ENCODE assay signal across 18 mouse cellular contexts in genomic region chr19:10046983-10047382, GRCm38 (mm10). TPM values are rescaled to one million over a fixed set of nuclear protein-coding genes. Genes with fewer than 3 reads are reported as not detected.
A peak's percentile ranks its signal among the peaks of the same experiment; 100 is the strongest.
DNase-seq lines count a peak whose midpoint lies in the region; ATAC-seq lines count a peak whose summit lies in the region.
"Had no signal": no experiment of that assay in that cellular context is flagged by ENCODE, and none has a peak within 500 bp of the region (broad histone marks: within the 10 kb centered on the region; RNA-seq: fewer than 3 reads in every experiment).

No protein-coding gene starts in this region.

- no peak overlapping the region for H3K9ac ChIP-seq in embryonic facial prominence, embryonic 14.5 days (ENCODE audit: low read depth, low read length)
- peak overlapping the region; percentile 3; the same call in 1 of the 2 replicates for H3K9ac ChIP-seq in heart, embryonic 16.5 days (ENCODE audit: low read length)
- H3K9ac ChIP-seq: hindbrain, embryonic 15.5 days; liver, embryonic 12.5 days; midbrain, embryonic 13.5 days had no signal

- H3K36me3 ChIP-seq in embryonic facial prominence, embryonic 14.5 days (ENCODE audit: control insufficient read depth, insufficient read depth, low read length): no peaks in the 10 kb centered on the region
- H3K36me3 ChIP-seq in embryonic facial prominence, embryonic 10.5 days (replicated peaks): no peaks in the 10 kb centered on the region
- H3K36me3 ChIP-seq in heart, embryonic 16.5 days (ENCODE audit: control insufficient read depth, insufficient read depth): no peaks in the 10 kb centered on the region; the same call in 1 of the 2 replicates
- H3K36me3 ChIP-seq: hindbrain, embryonic 15.5 days; limb, embryonic 10.5 days; liver, embryonic 12.5 days; midbrain, embryonic 13.5 days had no signal

- no peak overlapping the region for H3K27ac ChIP-seq in embryonic facial prominence, embryonic 14.5 days (replicated peaks; ENCODE audit: low read depth, low read length)
- H3K27ac ChIP-seq in embryonic facial prominence, embryonic 10.5 days (replicated peaks): no peak overlapping the region
- H3K27ac ChIP-seq in heart, embryonic 16.5 days (ENCODE audit: low read length): peak overlapping the region; percentile 44
- H3K27ac ChIP-seq: hindbrain, embryonic 15.5 days; limb, embryonic 10.5 days; liver, embryonic 12.5 days; midbrain, embryonic 13.5 days had no signal

- H3K9me3 ChIP-seq in embryonic facial prominence, embryonic 14.5 days (ENCODE audit: control insufficient read depth, low read length): no peaks in the 10 kb centered on the region
- no peaks in the 10 kb centered on the region for H3K9me3 ChIP-seq in embryonic facial prominence, embryonic 10.5 days
- H3K9me3 ChIP-seq in heart, embryonic 16.5 days (replicated peaks; ENCODE audit: control insufficient read depth, low read length): no peaks in the 10 kb centered on the region
- H3K9me3 ChIP-seq: hindbrain, embryonic 15.5 days; limb, embryonic 10.5 days; liver, embryonic 12.5 days; midbrain, embryonic 13.5 days had no signal

- no peak overlapping the region for H3K4me2 ChIP-seq in embryonic facial prominence, embryonic 14.5 days (ENCODE audit: low read depth, low read length)
- no peak overlapping the region; the same call in 1 of the 2 replicates for H3K4me2 ChIP-seq in heart, embryonic 16.5 days (ENCODE audit: low read depth, low read length)
- H3K4me2 ChIP-seq: hindbrain, embryonic 15.5 days; liver, embryonic 12.5 days; midbrain, embryonic 13.5 days had no signal

- ATAC-seq in embryonic facial prominence, embryonic 14.5 days (ENCODE audit: low read depth): no peak
- ATAC-seq in heart, embryonic 16.5 days (replicated peaks; ENCODE audit: extremely low read depth, insufficient read depth, low FRiP score): no peak
- no peak for ATAC-seq in frontal cortex, adult (ENCODE audit: low TSS enrichment)
- ATAC-seq: forebrain, embryonic 16.5 days; liver, embryonic 12.5 days; midbrain, embryonic 13.5 days had no signal

- no peaks in the 10 kb centered on the region for H3K27me3 ChIP-seq in embryonic facial prominence, embryonic 14.5 days (replicated peaks; ENCODE audit: control insufficient read depth, insufficient read depth, low read length)
- peaks cover 14% of the 10 kb centered on the region for H3K27me3 ChIP-seq in embryonic facial prominence, embryonic 10.5 days (replicated peaks; ENCODE audit: low read depth, poor library complexity, severe bottlenecking)
- H3K27me3 ChIP-seq in heart, embryonic 16.5 days (ENCODE audit: control insufficient read depth, insufficient read depth, low read length): no peaks in the 10 kb centered on the region
- H3K27me3 ChIP-seq: hindbrain, embryonic 15.5 days had no signal

- no peak overlapping the region for H3K4me3 ChIP-seq in embryonic facial prominence, embryonic 14.5 days (ENCODE audit: low read depth, low read length)
- no peak overlapping the region for H3K4me3 ChIP-seq in embryonic facial prominence, embryonic 10.5 days
- H3K4me3 ChIP-seq in heart, embryonic 16.5 days (ENCODE audit: low read length): no peak overlapping the region
- H3K4me3 ChIP-seq: hindbrain, embryonic 15.5 days; limb, embryonic 10.5 days; liver, embryonic 12.5 days; midbrain, embryonic 13.5 days had no signal

- peaks cover 7% of the 10 kb centered on the region for H3K4me1 ChIP-seq in embryonic facial prominence, embryonic 14.5 days (ENCODE audit: control insufficient read depth, insufficient read depth, low read length)
- peaks cover 10% of the 10 kb centered on the region for H3K4me1 ChIP-seq in embryonic facial prominence, embryonic 10.5 days
- H3K4me1 ChIP-seq in heart, embryonic 16.5 days (ENCODE audit: control insufficient read depth, insufficient read depth, low read length): peaks cover 64% of the 10 kb centered on the region

- 32% methylated on average over 3 of the region's 3 CpGs for WGBS in embryonic facial prominence, embryonic 14.5 days
- 64% methylated on average over 3 of the region's 3 CpGs for WGBS in embryonic facial prominence, embryonic 10.5 days
- 20% methylated on average over 3 of the region's 3 CpGs for WGBS in heart, embryonic 16.5 days

- DNase-seq in embryonic facial prominence, embryonic 14.5 days (ENCODE audit: low spot score): peak; percentile 3
- no peak for DNase-seq in embryonic facial prominence, embryonic 10.5 days (ENCODE audit: low spot score)
- no peak for DNase-seq in heart, postnatal 4 days
- peak; percentile 68 for DNase-seq in spleen, postnatal 36 days (ENCODE audit: low spot score in 2 of 2)
- no peak for DNase-seq in spleen, postnatal 10 days (ENCODE audit: low spot score in 2 of 2)
- DNase-seq in layer of hippocampus, postnatal 10 days (ENCODE audit: low spot score in 2 of 2): no peak
- DNase-seq: cerebellum, postnatal 10 days; gastrocnemius, postnatal 14 days; layer of hippocampus, postnatal 36 days; lung, postnatal 36 days; thymus, postnatal 14 days had no signal

RNA-seq across cellular contexts. Expression of gene Fads3, which starts 5.6 kb away (rescaled TPM):
- polyA plus RNA-seq in embryonic facial prominence, embryonic 14.5 days (2014; fragmentation: Nextera tagmentation; extraction: Ambion mirVana): 15.6 and 20.9 TPM in 2 replicates
- 4.0 and 4.3 TPM in 2 replicates for polyA plus RNA-seq in embryonic facial prominence, embryonic 10.5 days (2016; fragmentation: Nextera tagmentation; extraction: Ambion mirVana)
- 31.5 and 46.1 TPM in 2 replicates for polyA plus RNA-seq in heart, embryonic 16.5 days (2015; fragmentation: Nextera tagmentation; extraction: Ambion mirVana)
- 10 to 100 TPM; 55.6 to 55.7 TPM for total RNA-seq in heart, postnatal 4 days (2021)
- 10 to 100 TPM; 49.1 to 54.6 TPM for total RNA-seq in layer of hippocampus, postnatal 10 days (2021)

RNA-seq across cellular contexts. Expression of gene Rab3il1, which starts 45.5 kb away (rescaled TPM):
- 48.1 and 54.4 TPM in 2 replicates for polyA plus RNA-seq in embryonic facial prominence, embryonic 14.5 days (2014; fragmentation: Nextera tagmentation; extraction: Ambion mirVana)
- polyA plus RNA-seq in embryonic facial prominence, embryonic 10.5 days (2016; fragmentation: Nextera tagmentation; extraction: Ambion mirVana): 51.7 and 57.4 TPM in 2 replicates
- 22.1 and 24.0 TPM in 2 replicates for polyA plus RNA-seq in heart, embryonic 16.5 days (2015; fragmentation: Nextera tagmentation; extraction: Ambion mirVana)
- 10 to 100 TPM; 12.2 to 12.5 TPM for total RNA-seq in heart, postnatal 4 days (2021)
- total RNA-seq in layer of hippocampus, postnatal 10 days (2021): 10 to 100 TPM; 13.9 to 14.5 TPM

RNA-seq across cellular contexts. Expression of gene Best1, which starts 45.5 kb away (rescaled TPM):
- polyA plus RNA-seq in embryonic facial prominence, embryonic 14.5 days (2014; fragmentation: Nextera tagmentation; extraction: Ambion mirVana): 1.5 and 2.2 TPM in 2 replicates
- 1.6 TPM in 2 replicates for polyA plus RNA-seq in embryonic facial prominence, embryonic 10.5 days (2016; fragmentation: Nextera tagmentation; extraction: Ambion mirVana)
- 0.28 and 0.30 TPM in 2 replicates for polyA plus RNA-seq in heart, embryonic 16.5 days (2015; fragmentation: Nextera tagmentation; extraction: Ambion mirVana)
- not detected for total RNA-seq in heart, postnatal 4 days (2021)
- 1 to 10 TPM; 1.9 to 3.0 TPM for total RNA-seq in layer of hippocampus, postnatal 10 days (2021)

RNA-seq across cellular contexts. Expression of gene Fads2, which starts 54.6 kb away (rescaled TPM):
- polyA plus RNA-seq in embryonic facial prominence, embryonic 14.5 days (2014; fragmentation: Nextera tagmentation; extraction: Ambion mirVana): 23.4 and 28.4 TPM in 2 replicates
- 160 and 165 TPM in 2 replicates for polyA plus RNA-seq in embryonic facial prominence, embryonic 10.5 days (2016; fragmentation: Nextera tagmentation; extraction: Ambion mirVana)
- 31.5 and 31.7 TPM in 2 replicates for polyA plus RNA-seq in heart, embryonic 16.5 days (2015; fragmentation: Nextera tagmentation; extraction: Ambion mirVana)
- 10 to 100 TPM; 15.9 to 17.0 TPM for total RNA-seq in heart, postnatal 4 days (2021)
- 100 to 1,000 TPM; 276 to 282 TPM for total RNA-seq in layer of hippocampus, postnatal 10 days (2021)

Comparison
In these comparisons a context has a peak if more than half of its experiments do, and no peak if none do; other contexts are left out.
1. DNase-seq: peak in embryonic facial prominence, embryonic 14.5 days (single experiment) and spleen, postnatal 36 days (2 of 2); none in embryonic facial prominence, embryonic 10.5 days (single experiment), heart, postnatal 4 days (single experiment), spleen, postnatal 10 days (0 of 2) and layer of hippocampus, postnatal 10 days (0 of 2).